16 mouse cellular contexts compared by ENCODE assay signal in the genomic region with DNA sequence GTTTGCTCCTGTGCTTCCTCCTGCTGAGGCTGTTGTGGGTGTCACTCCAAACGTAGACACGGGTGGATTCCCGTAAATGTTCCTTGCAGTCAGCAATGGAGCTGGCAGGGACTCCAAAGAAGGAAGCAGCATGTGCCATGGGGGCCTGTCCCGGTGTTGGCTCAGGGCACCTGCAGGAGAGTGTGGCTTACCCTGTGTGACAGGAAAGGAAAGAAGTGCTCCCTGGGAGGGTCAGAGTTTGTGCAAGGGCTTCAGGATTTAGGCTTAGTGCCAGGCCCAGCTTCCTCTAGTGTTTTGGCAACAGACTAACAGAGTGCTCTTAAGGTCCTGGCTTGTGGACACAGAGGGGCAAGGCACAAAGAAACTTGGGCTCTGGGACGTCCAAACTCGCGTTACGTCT. TPM values are rescaled to one million over a fixed set of nuclear protein-coding genes. Genes with fewer than 3 reads are reported as not detected.
DNase-seq lines count a peak whose midpoint lies in the region; ATAC-seq lines count a peak whose summit lies in the region.
"Had no signal": no experiment of that assay in that cellular context is flagged by ENCODE, and none has a peak within 500 bp of the region (broad histone marks: within the 10 kb centered on the region; RNA-seq: fewer than 3 reads in every experiment).

No protein-coding gene starts in this region.

- 85% methylated on average over 8 of the region's 8 CpGs for WGBS in kidney, embryonic 14.5 days
- WGBS in heart, embryonic 12.5 days: 81% methylated on average over 8 of the region's 8 CpGs

- H3K4me3 ChIP-seq in kidney, embryonic 14.5 days (ENCODE audit: low read length): no peak overlapping the region
- no peak overlapping the region for H3K4me3 ChIP-seq in heart, embryonic 12.5 days
- H3K4me3 ChIP-seq: embryonic facial prominence, embryonic 10.5 days; hindbrain, embryonic 15.5 days; neural tube, embryonic 13.5 days had no signal

- no peaks in the 10 kb centered on the region for H3K27me3 ChIP-seq in kidney, embryonic 14.5 days (ENCODE audit: control insufficient read depth, insufficient read depth, low read length)
- H3K27me3 ChIP-seq in heart, embryonic 12.5 days (replicated peaks): peaks cover 19% of the 10 kb centered on the region
- H3K27me3 ChIP-seq: hindbrain, embryonic 15.5 days; neural tube, embryonic 13.5 days had no signal

- H3K27ac ChIP-seq in kidney, embryonic 14.5 days (ENCODE audit: low read depth, low read length): no peak overlapping the region
- H3K27ac ChIP-seq in heart, embryonic 12.5 days (ENCODE audit: poor library complexity, severe bottlenecking): no peak overlapping the region
- H3K27ac ChIP-seq: embryonic facial prominence, embryonic 10.5 days; hindbrain, embryonic 15.5 days; neural tube, embryonic 13.5 days had no signal

- no peak for ATAC-seq in kidney, embryonic 14.5 days (ENCODE audit: low FRiP score, low TSS enrichment)
- ATAC-seq in heart, embryonic 12.5 days (ENCODE audit: insufficient number of reproducible peaks, low FRiP score): no peak
- ATAC-seq: activated CD4-positive, CD25-positive, alpha-beta regulatory T cell, adult 4 months; forebrain, embryonic 14.5 days; Patski had no signal

- no peaks in the 10 kb centered on the region for H3K36me3 ChIP-seq in kidney, embryonic 14.5 days (ENCODE audit: control insufficient read depth, insufficient read depth, low read length)
- H3K36me3 ChIP-seq in heart, embryonic 12.5 days: no peaks in the 10 kb centered on the region
- H3K36me3 ChIP-seq: embryonic facial prominence, embryonic 10.5 days; hindbrain, embryonic 15.5 days; neural tube, embryonic 13.5 days had no signal

- H3K9ac ChIP-seq in kidney, embryonic 14.5 days (ENCODE audit: low read depth, low read length): no peak overlapping the region
- no peak overlapping the region for H3K9ac ChIP-seq in heart, embryonic 12.5 days
- H3K9ac ChIP-seq: hindbrain, embryonic 15.5 days; neural tube, embryonic 13.5 days had no signal

- no peaks in the 10 kb centered on the region for H3K4me1 ChIP-seq in kidney, embryonic 14.5 days (ENCODE audit: control insufficient read depth, insufficient read depth, low read length)
- no peaks in the 10 kb centered on the region for H3K4me1 ChIP-seq in heart, embryonic 12.5 days (replicated peaks)
- H3K4me1 ChIP-seq: embryonic facial prominence, embryonic 10.5 days; hindbrain, embryonic 15.5 days; neural tube, embryonic 13.5 days had no signal

- DNase-seq in kidney, postnatal 10 days: peak; percentile 39
- peak; percentile 75 to 85 for DNase-seq in lung, adult 18-20 months
- DNase-seq in lung, postnatal 14 days: peak; percentile 61
- DNase-seq in cerebellum, adult 8-10 months: no peak
- DNase-seq in thymus, adult 18-20 months: no peak
- DNase-seq: cerebellum, postnatal 10 days; right cerebral cortex, postnatal 4 days had no signal

- no peaks in the 10 kb centered on the region for H3K9me3 ChIP-seq in kidney, embryonic 14.5 days (ENCODE audit: control insufficient read depth, low read length)
- no peaks in the 10 kb centered on the region for H3K9me3 ChIP-seq in heart, embryonic 12.5 days (replicated peaks)
- H3K9me3 ChIP-seq: embryonic facial prominence, embryonic 10.5 days; hindbrain, embryonic 15.5 days; neural tube, embryonic 13.5 days had no signal

- no peak overlapping the region for H3K4me2 ChIP-seq in kidney, embryonic 14.5 days (replicated peaks; ENCODE audit: low read depth, low read length)
- no peak overlapping the region for H3K4me2 ChIP-seq in heart, embryonic 12.5 days
- H3K4me2 ChIP-seq: heart, embryonic 11.5 days; hindbrain, embryonic 15.5 days; neural tube, embryonic 13.5 days had no signal

RNA-seq across cellular contexts. Expression of a gene that starts 7.7 kb away (rescaled TPM):
- 0.09 TPM in 1 of 2 replicates, not detected in the other for polyA plus RNA-seq in kidney, embryonic 14.5 days (2014; fragmentation: Nextera tagmentation; extraction: Ambion mirVana)
- 0.12 and 0.22 TPM in 2 replicates for polyA plus RNA-seq in heart, embryonic 12.5 days (2016; fragmentation: Nextera tagmentation; extraction: Ambion mirVana)
- polyA plus RNA-seq: activated CD4-positive, CD25-positive, alpha-beta regulatory T cell, adult 4 months; embryonic facial prominence, embryonic 10.5 days; Patski had no signal

RNA-seq across cellular contexts. Expression of a gene that starts 20.3 kb away (rescaled TPM):
- polyA plus RNA-seq in kidney, embryonic 14.5 days (2014; fragmentation: Nextera tagmentation; extraction: Ambion mirVana): 1.2 and 2.7 TPM in 2 replicates
- polyA plus RNA-seq in heart, embryonic 12.5 days (2016; fragmentation: Nextera tagmentation; extraction: Ambion mirVana): 2.4 TPM in 2 replicates
- polyA plus RNA-seq: activated CD4-positive, CD25-positive, alpha-beta regulatory T cell, adult 4 months had no signal

Comparison
In these comparisons a context has a peak if more than half of its experiments do, and no peak if none do; other contexts are left out.
1. DNase-seq: peak in kidney, postnatal 10 days (single experiment), lung, adult 18-20 months (2 of 2) and lung, postnatal 14 days (single experiment); none in cerebellum, adult 8-10 months (single experiment) and thymus, adult 18-20 months (0 of 2).